Mouse (Mus musculus): ENCODE measurements around the gene Tbx6. TPM values are rescaled to one million over a fixed set of nuclear protein-coding genes. Genes with fewer than 3 reads are reported as not detected.

Tbx6 gene
- polyA plus RNA-seq, 1 experiment = 13.7 TPM

DNA sequence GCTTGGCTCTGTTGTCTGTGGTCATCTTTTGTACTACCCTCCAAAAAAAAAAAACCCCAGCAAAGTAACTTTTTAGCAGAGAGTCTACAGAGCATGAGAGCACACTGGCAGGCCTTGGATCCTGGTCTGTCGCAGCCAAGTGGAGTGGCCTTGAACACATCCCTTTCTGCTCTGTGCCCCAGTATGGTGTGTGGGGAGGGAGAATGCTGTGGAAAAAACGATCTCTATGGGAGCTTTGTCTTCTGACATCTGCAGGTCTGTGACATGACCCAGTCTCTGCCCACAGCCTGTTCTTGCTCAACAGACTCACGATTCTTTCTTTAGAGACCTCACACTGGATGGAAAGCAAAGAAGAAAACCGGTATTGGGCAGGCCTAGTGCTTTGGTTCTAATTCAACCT lies 20.3 kb upstream of the Tbx6 start:
- 40% methylated on average over 4 of the region's 4 CpGs for WGBS

DNA sequence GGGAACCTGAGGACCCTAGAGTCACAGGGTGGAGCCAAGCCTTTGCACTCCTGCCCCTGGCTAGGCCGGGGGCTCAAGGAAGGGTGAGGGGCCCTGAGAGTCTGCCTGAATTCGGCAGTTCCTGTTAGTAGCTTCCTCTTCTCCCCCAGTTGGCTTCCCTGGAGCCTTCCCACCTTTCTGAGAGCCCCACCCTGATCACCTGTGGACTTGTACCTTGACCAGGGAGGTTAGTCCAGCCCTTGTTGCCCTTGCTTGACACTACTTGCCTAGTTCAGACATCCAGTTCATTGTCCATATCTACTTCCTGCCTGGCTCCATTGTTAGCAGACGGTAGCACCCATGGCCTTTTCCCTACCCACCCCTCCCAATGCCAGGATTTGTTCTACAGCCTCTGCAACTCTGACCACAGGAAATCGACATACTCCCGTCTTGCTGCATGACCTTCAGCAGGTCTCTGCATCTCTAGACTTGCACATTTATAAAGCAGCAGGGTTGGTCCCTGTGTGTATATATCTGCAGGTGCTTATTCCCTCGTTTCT lies 19.7 kb upstream of the Tbx6 start:
- Histone ChIP-seq H3K27ac (ENCODE audit: control insufficient read depth, insufficient read depth, low read depth, low read length, poor library complexity) (no peak overlapping the region), H3K4me1 (ENCODE audit: control insufficient read depth, insufficient read depth, low read length) (peaks cover 8% of the 10 kb centered on the region), H3K4me3 (replicated peaks; ENCODE audit: control insufficient read depth, low read depth, low read length) (no peak overlapping the region)
- TF ChIP-seq POLR2A (IDR thresholded peaks at IDR 0.05; ENCODE audit: borderline replicate concordance, control insufficient read depth, low read depth, low read length) (no peak), CTCF (IDR thresholded peaks at IDR 0.05; ENCODE audit: control insufficient read depth, insufficient read depth, low read length) (no peak)
- 38% methylated on average over 6 of the region's 6 CpGs for WGBS

More for the DNA sequence above, 20.3 kb upstream of the Tbx6 start:
- Histone ChIP-seq H3K4me3 (replicated peaks; ENCODE audit: control insufficient read depth, low read depth, low read length) (peak overlapping the region; percentile 19), H3K4me1 (ENCODE audit: control insufficient read depth, insufficient read depth, low read length) (peaks cover 8% of the 10 kb centered on the region), H3K27ac (ENCODE audit: control insufficient read depth, insufficient read depth, low read depth, low read length, poor library complexity) (no peak overlapping the region)
- TF ChIP-seq CTCF (IDR thresholded peaks at IDR 0.05; ENCODE audit: control insufficient read depth, insufficient read depth, low read length) (no peak), POLR2A (IDR thresholded peaks at IDR 0.05; ENCODE audit: borderline replicate concordance, control insufficient read depth, low read depth, low read length) (no peak)

DNA sequence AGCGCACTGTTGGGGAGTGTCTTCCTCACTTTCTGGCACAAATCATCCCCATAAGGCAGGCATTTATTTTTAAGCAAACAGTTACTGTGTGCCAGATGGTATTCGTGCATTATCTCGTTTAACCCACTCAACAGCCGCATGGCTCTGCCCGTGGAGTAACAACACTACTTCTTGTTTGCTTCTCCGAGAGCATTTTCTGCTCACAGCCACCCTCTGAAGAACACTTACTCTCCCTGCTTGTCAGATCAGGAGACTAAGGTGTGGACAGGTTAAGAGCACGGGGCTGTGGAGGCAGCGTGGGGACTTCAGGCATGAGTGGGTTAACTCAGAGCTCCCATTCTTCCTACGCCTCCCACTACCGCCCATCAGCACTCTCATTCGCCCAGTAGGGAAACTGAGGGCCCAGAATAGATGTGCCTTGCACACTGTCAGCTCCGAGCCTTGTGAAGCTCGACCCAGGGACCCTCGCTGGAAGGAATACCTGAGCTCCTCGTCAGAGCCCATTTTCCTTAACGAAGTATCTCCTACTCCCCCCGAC lies 18.7 kb upstream of the Tbx6 start:
- 68% methylated on average over 17 of the region's 17 CpGs for WGBS
- no peak for TF ChIP-seq POLR2A (IDR thresholded peaks at IDR 0.05; ENCODE audit: borderline replicate concordance, control insufficient read depth, low read depth, low read length)
- TF ChIP-seq CTCF (IDR thresholded peaks at IDR 0.05; ENCODE audit: control insufficient read depth, insufficient read depth, low read length) = no peak
- H3K4me1 ChIP-seq (ENCODE audit: control insufficient read depth, insufficient read depth, low read length) = peaks cover 8% of the 10 kb centered on the region
- no peak overlapping the region for H3K27ac ChIP-seq (ENCODE audit: control insufficient read depth, insufficient read depth, low read depth, low read length, poor library complexity)
- H3K4me3 ChIP-seq (replicated peaks; ENCODE audit: control insufficient read depth, low read depth, low read length) = no peak overlapping the region

DNA sequence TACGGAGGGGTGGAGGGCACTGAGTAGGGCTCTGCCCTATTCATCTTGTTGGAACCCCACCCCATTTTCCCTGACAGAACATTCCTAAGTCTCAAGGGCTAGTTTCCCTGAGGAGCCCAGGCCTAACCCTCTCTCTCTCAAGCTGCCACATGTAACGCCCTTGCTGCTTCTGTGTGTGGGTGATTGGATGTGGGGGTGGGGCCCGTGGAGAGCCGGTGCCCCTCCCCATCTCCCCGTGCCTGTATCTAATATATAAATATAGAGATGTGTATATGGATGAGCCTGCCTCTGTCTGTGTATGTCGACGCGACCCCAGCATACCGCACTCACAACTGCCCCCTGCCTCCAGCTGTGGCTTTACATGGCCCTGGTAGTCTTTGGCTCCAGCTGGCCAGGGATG lies 15.7 kb upstream of the Tbx6 start:
- Histone ChIP-seq H3K4me1 (ENCODE audit: control insufficient read depth, insufficient read depth, low read length) (peaks cover 8% of the 10 kb centered on the region), H3K4me3 (replicated peaks; ENCODE audit: control insufficient read depth, low read depth, low read length) (no peak overlapping the region), H3K27ac (ENCODE audit: control insufficient read depth, insufficient read depth, low read depth, low read length, poor library complexity) (no peak overlapping the region)
- no peak for TF ChIP-seq CTCF (IDR thresholded peaks at IDR 0.05; ENCODE audit: control insufficient read depth, insufficient read depth, low read length)
- no peak for TF ChIP-seq POLR2A (IDR thresholded peaks at IDR 0.05; ENCODE audit: borderline replicate concordance, control insufficient read depth, low read depth, low read length)
- WGBS = 72% methylated on average over 9 of the region's 9 CpGs

DNA sequence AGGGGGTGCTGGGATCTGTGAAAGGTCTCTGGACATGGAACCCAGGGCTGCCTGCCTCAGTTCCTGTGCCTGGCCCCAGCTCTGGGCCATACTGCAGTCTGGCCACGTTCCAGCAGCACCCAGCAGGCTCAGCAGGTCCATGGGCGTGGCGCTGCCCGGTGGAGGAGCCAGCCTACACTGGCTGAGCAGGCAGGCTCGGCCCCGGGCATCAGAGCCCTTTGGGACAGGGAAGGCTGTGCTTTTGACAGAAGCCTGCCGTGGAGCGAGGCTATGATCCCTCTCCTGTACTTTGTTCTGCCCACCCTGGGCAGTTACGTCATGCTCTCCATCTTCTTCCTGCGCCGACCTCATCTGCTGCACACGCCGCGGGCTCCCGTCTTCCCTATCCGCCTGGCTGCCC lies 15.1 kb upstream of the Tbx6 start, which contains the start of gene Gdpd3:
TSS of gene Gdpd3 (plus strand) at position 134 of the 400 bp plus-strand sequence.
- 81% methylated on average over 16 of the region's 16 CpGs for WGBS
- H3K4me1 ChIP-seq (ENCODE audit: control insufficient read depth, insufficient read depth, low read length) = peaks cover 5% of the 10 kb centered on the region

DNA sequence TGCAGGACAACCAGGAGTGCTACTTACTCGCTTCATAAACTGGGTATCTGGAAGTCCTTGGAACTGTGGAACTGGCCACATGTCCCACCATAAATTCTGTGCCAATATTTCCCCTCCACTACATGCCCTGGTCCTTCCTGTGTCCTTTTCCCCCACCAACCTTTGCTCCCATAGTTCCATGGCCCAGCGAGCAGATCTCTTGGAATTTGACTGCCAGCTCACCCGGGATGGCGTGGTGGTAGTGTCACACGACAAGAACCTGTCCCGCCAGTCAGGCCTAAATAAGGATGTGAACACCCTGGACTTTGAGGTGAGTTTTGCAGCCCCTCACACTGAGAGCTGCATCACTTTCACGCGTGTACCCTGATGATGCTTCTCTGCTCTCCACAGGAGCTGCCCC lies 14.3 kb upstream of the Tbx6 start:
- WGBS = 87% methylated on average over 8 of the region's 8 CpGs
- no peak for TF ChIP-seq POLR2A (IDR thresholded peaks at IDR 0.05; ENCODE audit: borderline replicate concordance, control insufficient read depth, low read depth, low read length)
- TF ChIP-seq CTCF (IDR thresholded peaks at IDR 0.05; ENCODE audit: control insufficient read depth, insufficient read depth, low read length) = no peak
- H3K27ac ChIP-seq (ENCODE audit: control insufficient read depth, insufficient read depth, low read depth, low read length, poor library complexity) = no peak overlapping the region
- no peak overlapping the region for H3K4me3 ChIP-seq (replicated peaks; ENCODE audit: control insufficient read depth, low read depth, low read length)
- H3K4me1 ChIP-seq (ENCODE audit: control insufficient read depth, insufficient read depth, low read length) = peaks cover 5% of the 10 kb centered on the region

More for the DNA sequence above, 15.1 kb upstream of the Tbx6 start, which contains the start of gene Gdpd3:
- no peak within 1 kb of the TSS for H3K27ac ChIP-seq (ENCODE audit: control insufficient read depth, insufficient read depth, low read depth, low read length, poor library complexity)
- TF ChIP-seq CTCF (IDR thresholded peaks at IDR 0.05; ENCODE audit: control insufficient read depth, insufficient read depth, low read length) = no peak
- no peak for TF ChIP-seq POLR2A (IDR thresholded peaks at IDR 0.05; ENCODE audit: borderline replicate concordance, control insufficient read depth, low read depth, low read length)
- no peak within 1 kb of the TSS for H3K4me3 ChIP-seq (replicated peaks; ENCODE audit: control insufficient read depth, low read depth, low read length)

DNA sequence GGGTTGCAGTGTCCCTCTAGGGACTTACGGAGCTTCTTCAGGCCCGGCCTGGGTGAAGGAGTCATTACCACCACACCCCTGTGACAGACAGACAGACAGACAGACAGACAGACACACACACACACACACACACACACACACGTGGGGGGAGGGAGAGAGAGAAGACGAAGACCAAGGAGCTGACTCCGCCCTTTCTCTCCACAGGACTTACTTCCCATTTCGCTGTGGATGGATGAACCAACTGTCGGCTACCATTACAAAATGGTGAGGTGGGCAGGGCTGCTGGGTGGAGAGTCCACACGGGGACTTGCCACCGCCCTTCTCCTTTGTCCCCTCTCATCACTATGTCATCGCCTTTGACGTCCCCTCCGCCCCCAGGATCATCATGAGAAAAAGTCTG lies 10.5 kb upstream of the Tbx6 start:
- 36% methylated on average over 12 of the region's 12 CpGs for WGBS
- Histone ChIP-seq H3K4me3 (replicated peaks; ENCODE audit: control insufficient read depth, low read depth, low read length) (peak overlapping the region; percentile 59), H3K4me1 (ENCODE audit: control insufficient read depth, insufficient read depth, low read length) (peaks cover 2% of the 10 kb centered on the region; the same call in 1 of the 2 replicates), H3K27ac (ENCODE audit: control insufficient read depth, insufficient read depth, low read depth, low read length, poor library complexity) (peak overlapping the region; percentile 49)
- no peak for TF ChIP-seq POLR2A (IDR thresholded peaks at IDR 0.05; ENCODE audit: borderline replicate concordance, control insufficient read depth, low read depth, low read length)
- no peak for TF ChIP-seq CTCF (IDR thresholded peaks at IDR 0.05; ENCODE audit: control insufficient read depth, insufficient read depth, low read length)

DNA sequence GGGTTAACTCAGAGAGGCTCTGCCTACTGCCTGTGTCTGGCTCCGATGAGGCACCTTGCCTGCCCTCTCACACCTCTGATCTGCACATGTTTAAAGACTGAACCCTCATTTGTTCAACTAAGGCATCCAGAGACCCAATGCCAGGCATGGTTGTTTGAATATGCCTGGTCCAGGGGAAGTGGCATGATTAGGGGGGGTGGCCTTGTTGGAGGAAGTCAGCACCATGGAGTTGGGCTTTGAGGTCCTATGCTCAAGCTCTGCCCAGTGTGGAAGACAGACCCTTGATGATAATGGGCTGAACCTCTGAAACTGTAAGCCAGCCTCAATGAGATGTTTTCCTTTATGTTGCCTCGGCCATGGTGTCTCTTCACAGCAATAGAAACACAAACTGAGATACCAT lies 7.9 kb upstream of the Tbx6 start:
- Histone ChIP-seq H3K4me1 (ENCODE audit: control insufficient read depth, insufficient read depth, low read length) (peaks cover 7% of the 10 kb centered on the region), H3K27ac (ENCODE audit: control insufficient read depth, insufficient read depth, low read depth, low read length, poor library complexity) (no peak overlapping the region), H3K4me3 (replicated peaks; ENCODE audit: control insufficient read depth, low read depth, low read length) (no peak overlapping the region)
- 83% methylated on average over 2 of the region's 2 CpGs for whole genome bisulfite sequencing
- TF ChIP-seq POLR2A (IDR thresholded peaks at IDR 0.05; ENCODE audit: borderline replicate concordance, control insufficient read depth, low read depth, low read length) (no peak), CTCF (IDR thresholded peaks at IDR 0.05; ENCODE audit: control insufficient read depth, insufficient read depth, low read length) (no peak)

Measured in bone marrow, adult 2 months (tissue).